Mouse (Mus musculus): Measurements from ENCODE around the gene Spaca4. TPM values are rescaled to one million over a fixed set of nuclear protein-coding genes. Genes with fewer than 3 reads are reported as not detected.

Spaca4 gene
- polyA plus RNA-seq, 1 experiment from 2014 or later = 0.86 TPM

Other genes with a start within 250 kb of the Spaca4 start
- 0.78 and 0.93 TPM in 2 replicates for gene Tulp2, start 243.9 kb downstream of the Spaca4 start, polyA plus RNA-seq (2015; fragmentation: Nextera tagmentation; extraction: Ambion mirVana)
- gene Gm45808, start 239.0 kb downstream of the Spaca4 start, polyA plus RNA-seq (2015; fragmentation: Nextera tagmentation; extraction: Ambion mirVana) = not detected in 2 replicates
- 1.9 and 2.2 TPM in 2 replicates for gene Dhdh, start 237.0 kb downstream of the Spaca4 start, polyA plus RNA-seq (2015; fragmentation: Nextera tagmentation; extraction: Ambion mirVana)
- gene Nucb1, start 215.4 kb downstream of the Spaca4 start, polyA plus RNA-seq (2015; fragmentation: Nextera tagmentation; extraction: Ambion mirVana) = 251 and 266 TPM in 2 replicates
- gene Ppp1r15a, start 199.5 kb downstream of the Spaca4 start, polyA plus RNA-seq (2015; fragmentation: Nextera tagmentation; extraction: Ambion mirVana) = 17.3 and 19.1 TPM in 2 replicates
- 1.4 and 1.6 TPM in 2 replicates for gene Plekha4, start 199.5 kb downstream of the Spaca4 start, polyA plus RNA-seq (2015; fragmentation: Nextera tagmentation; extraction: Ambion mirVana)
- 2.9 and 3.3 TPM in 2 replicates for gene Hsd17b14, start 170.9 kb downstream of the Spaca4 start, polyA plus RNA-seq (2015; fragmentation: Nextera tagmentation; extraction: Ambion mirVana)
- gene Bcat2, start 155.7 kb downstream of the Spaca4 start, polyA plus RNA-seq (2015; fragmentation: Nextera tagmentation; extraction: Ambion mirVana) = 59.9 and 65.4 TPM in 2 replicates
- gene Fgf21, start 110.3 kb downstream of the Spaca4 start, polyA plus RNA-seq (2015; fragmentation: Nextera tagmentation; extraction: Ambion mirVana) = 0.23 TPM in 1 of 2 replicates, not detected in the other
- 0.48 and 0.61 TPM in 2 replicates for gene Fut1, start 108.5 kb downstream of the Spaca4 start, polyA plus RNA-seq (2015; fragmentation: Nextera tagmentation; extraction: Ambion mirVana)
- gene Izumo1, start 104.0 kb downstream of the Spaca4 start, polyA plus RNA-seq (2015; fragmentation: Nextera tagmentation; extraction: Ambion mirVana) = 0.07 and 0.15 TPM in 2 replicates
- gene Rasip1, start 98.3 kb downstream of the Spaca4 start, polyA plus RNA-seq (2015; fragmentation: Nextera tagmentation; extraction: Ambion mirVana) = 3.4 and 4.4 TPM in 2 replicates
- 5.0 and 6.3 TPM in 2 replicates for gene Mamstr, start 85.8 kb downstream of the Spaca4 start, polyA plus RNA-seq (2015; fragmentation: Nextera tagmentation; extraction: Ambion mirVana)
- gene Fut2, start 59.4 kb downstream of the Spaca4 start, polyA plus RNA-seq (2015; fragmentation: Nextera tagmentation; extraction: Ambion mirVana) = 18.4 and 21.7 TPM in 2 replicates
- 0.34 and 0.53 TPM in 2 replicates for gene Ntn5, start 41.8 kb downstream of the Spaca4 start, polyA plus RNA-seq (2015; fragmentation: Nextera tagmentation; extraction: Ambion mirVana)
- 1.9 and 2.7 TPM in 2 replicates for gene Sec1, start 31.4 kb downstream of the Spaca4 start, polyA plus RNA-seq (2015; fragmentation: Nextera tagmentation; extraction: Ambion mirVana)
- 4.1 and 5.3 TPM in 2 replicates for gene Car11, start 26.0 kb downstream of the Spaca4 start, polyA plus RNA-seq (2015; fragmentation: Nextera tagmentation; extraction: Ambion mirVana)
- gene Dbp, start 20.7 kb downstream of the Spaca4 start, polyA plus RNA-seq (2015; fragmentation: Nextera tagmentation; extraction: Ambion mirVana) = 2.3 and 3.2 TPM in 2 replicates
- 1,070 and 1,157 TPM in 2 replicates for gene Rpl18, start 10.4 kb downstream of the Spaca4 start, polyA plus RNA-seq (2015; fragmentation: Nextera tagmentation; extraction: Ambion mirVana)
- 55.6 and 59.2 TPM in 2 replicates for gene Sphk2, start 7.8 kb downstream of the Spaca4 start, polyA plus RNA-seq (2015; fragmentation: Nextera tagmentation; extraction: Ambion mirVana)
- 30.9 and 34.2 TPM in 2 replicates for gene Fam83e, start 4.6 kb downstream of the Spaca4 start, polyA plus RNA-seq (2015; fragmentation: Nextera tagmentation; extraction: Ambion mirVana)
- 0.47 and 0.51 TPM in 2 replicates for gene Lmtk3, start 57.9 kb upstream of the Spaca4 start, polyA plus RNA-seq (2015; fragmentation: Nextera tagmentation; extraction: Ambion mirVana)
- 3.9 and 4.8 TPM in 2 replicates for gene Sult2b1, start 58.9 kb upstream of the Spaca4 start, polyA plus RNA-seq (2015; fragmentation: Nextera tagmentation; extraction: Ambion mirVana)
- 77.1 and 78.2 TPM in 2 replicates for gene Cyth2, start 88.8 kb upstream of the Spaca4 start, polyA plus RNA-seq (2015; fragmentation: Nextera tagmentation; extraction: Ambion mirVana)
- 0.65 and 0.78 TPM in 2 replicates for gene Kcnj14, start 99.0 kb upstream of the Spaca4 start, polyA plus RNA-seq (2015; fragmentation: Nextera tagmentation; extraction: Ambion mirVana)
- gene Grwd1, start 105.1 kb upstream of the Spaca4 start, polyA plus RNA-seq (2015; fragmentation: Nextera tagmentation; extraction: Ambion mirVana) = 57.0 and 63.0 TPM in 2 replicates
- 90.6 and 94.9 TPM in 2 replicates for gene Kdelr1, start 147.0 kb upstream of the Spaca4 start, polyA plus RNA-seq (2015; fragmentation: Nextera tagmentation; extraction: Ambion mirVana)
- 0.31 and 0.39 TPM in 2 replicates for gene Grin2d, start 152.6 kb upstream of the Spaca4 start, polyA plus RNA-seq (2015; fragmentation: Nextera tagmentation; extraction: Ambion mirVana)
- 0.62 and 0.98 TPM in 2 replicates for gene Syngr4, start 170.9 kb upstream of the Spaca4 start, polyA plus RNA-seq (2015; fragmentation: Nextera tagmentation; extraction: Ambion mirVana)
- 8.1 TPM in 2 replicates for gene Tmem143, start 171.1 kb upstream of the Spaca4 start, polyA plus RNA-seq (2015; fragmentation: Nextera tagmentation; extraction: Ambion mirVana)
- 128 and 147 TPM in 2 replicates for gene Emp3, start 195.6 kb upstream of the Spaca4 start, polyA plus RNA-seq (2015; fragmentation: Nextera tagmentation; extraction: Ambion mirVana)
- 4.0 and 4.3 TPM in 2 replicates for gene Ccdc114, start 198.3 kb upstream of the Spaca4 start, polyA plus RNA-seq (2015; fragmentation: Nextera tagmentation; extraction: Ambion mirVana)